Mouse (Mus musculus): ENCODE results near the gene 2410141K09Rik.
"Not testable (repeated sequence)": the region's sequence is repeated elsewhere in the genome, so short reads cannot be mapped to it uniquely, and the experiment has no call there.

The 2410141K09Rik gene

GRCm38 (mm10) chr13:66441018-66441417 is at the start of gene 2410141K09Rik:
Gene 2410141K09Rik (minus strand): TSS chr13:66441118.
- not testable (repeated sequence) for DNase-seq

- DNase-seq = not testable (repeated sequence)
Observed at GRCm38 (mm10) chr13:66426858-66427257, 14.1 kb downstream of the 2410141K09Rik start.

- DNase-seq = not testable (repeated sequence)
Observed at GRCm38 (mm10) chr13:66414962-66415361, 26.0 kb downstream of the 2410141K09Rik start.
